9 mouse cellular contexts compared by ENCODE assay signal in the genomic region with DNA sequence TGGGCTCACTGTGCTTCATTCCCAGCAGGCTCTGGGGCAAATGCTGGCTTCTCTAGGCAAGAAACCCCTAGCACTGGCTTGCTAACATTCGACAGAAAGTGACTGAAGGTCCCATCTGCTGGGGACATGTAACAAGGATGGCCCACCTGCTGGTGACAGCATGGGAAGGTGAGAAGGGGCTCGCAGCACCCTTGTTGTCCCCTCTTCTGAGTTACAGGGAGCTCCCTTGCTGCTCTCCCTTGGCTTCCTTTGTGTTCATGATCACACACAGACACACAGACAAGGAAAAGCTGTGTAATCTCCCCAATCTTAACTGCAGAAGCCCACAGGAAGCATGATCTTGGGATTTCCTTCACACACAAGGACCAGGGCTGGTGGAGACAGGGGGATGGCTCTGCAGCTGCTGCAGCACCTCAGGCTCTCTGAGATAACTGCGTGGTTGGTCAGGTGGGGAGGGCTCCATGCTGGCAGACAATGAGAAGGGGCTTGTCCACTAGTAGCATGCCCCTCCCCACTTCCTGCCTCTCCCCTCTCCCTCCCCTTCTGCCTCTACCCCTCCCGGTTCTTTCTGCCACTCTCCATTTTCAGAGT.
A peak's percentile ranks its signal among the peaks of the same experiment; 100 is the strongest.
DNase-seq lines count a peak whose midpoint lies in the region; ATAC-seq and TF ChIP-seq lines count a peak whose summit lies in the region.
"Had no signal": no experiment of that assay in that cellular context is flagged by ENCODE, and none has a peak within 500 bp of the region (broad histone marks: within the 10 kb centered on the region; RNA-seq: fewer than 3 reads in every experiment).

No protein-coding gene starts in this region.

- no peaks in the 10 kb centered on the region for H3K9me3 ChIP-seq in heart, embryonic 13.5 days
- no peaks in the 10 kb centered on the region for H3K9me3 ChIP-seq in liver, embryonic 11.5 days (ENCODE audit: control insufficient read depth, low read length)
- H3K9me3 ChIP-seq in forebrain, embryonic 16.5 days (ENCODE audit: control insufficient read depth, low read length), result no peaks in the 10 kb centered on the region
- H3K9me3 ChIP-seq: limb, embryonic 12.5 days had no signal

- peak overlapping the region; percentile 81 for H3K27ac ChIP-seq in heart, embryonic 13.5 days (replicated peaks)
- H3K27ac ChIP-seq in testis, adult 2 months (ENCODE audit: control insufficient read depth, insufficient read depth, low read depth, low read length), result no peak overlapping the region
- peak overlapping the region; percentile 97 for H3K27ac ChIP-seq in liver, embryonic 11.5 days (ENCODE audit: low read depth, low read length)
- no peak overlapping the region for H3K27ac ChIP-seq in forebrain, embryonic 16.5 days (ENCODE audit: low read length)
- H3K27ac ChIP-seq: limb, embryonic 12.5 days had no signal

- H3K4me2 ChIP-seq in heart, embryonic 13.5 days, result 0 out of 2 replicates have a peak overlapping the region, but pooled peaks have one; percentile 7
- peak overlapping the region; percentile 45 for H3K4me2 ChIP-seq in liver, embryonic 11.5 days
- no peak overlapping the region for H3K4me2 ChIP-seq in forebrain, embryonic 16.5 days (ENCODE audit: low read length)
- H3K4me2 ChIP-seq: limb, embryonic 12.5 days had no signal

- H3K4me1 ChIP-seq in heart, embryonic 13.5 days, result peaks cover 21% of the 10 kb centered on the region
- H3K4me1 ChIP-seq in testis, adult 2 months (ENCODE audit: control insufficient read depth, insufficient read depth, low read length), result 0 out of 2 replicates have a peak, but pooled peaks cover 6% of the 10 kb centered on the region
- peaks cover 23% of the 10 kb centered on the region for H3K4me1 ChIP-seq in liver, embryonic 11.5 days (replicated peaks; ENCODE audit: control insufficient read depth, insufficient read depth, low read length)
- no peaks in the 10 kb centered on the region for H3K4me1 ChIP-seq in forebrain, embryonic 16.5 days (replicated peaks; ENCODE audit: control insufficient read depth, insufficient read depth, low read length)
- H3K4me1 ChIP-seq: limb, embryonic 12.5 days had no signal

- no peak for TF ChIP-seq POLR2A in testis, adult 2 months (IDR thresholded peaks at IDR 0.05; ENCODE audit: control insufficient read depth, low read depth, low read length)

- no peak overlapping the region for H3K4me3 ChIP-seq in heart, embryonic 13.5 days
- H3K4me3 ChIP-seq in testis, adult 2 months (ENCODE audit: control insufficient read depth, low read depth, low read length), result peak overlapping the region; percentile 71
- no peak overlapping the region; the same call in 1 of the 2 replicates for H3K4me3 ChIP-seq in liver, embryonic 11.5 days (ENCODE audit: low read depth, low read length)
- no peak overlapping the region for H3K4me3 ChIP-seq in forebrain, embryonic 16.5 days (replicated peaks; ENCODE audit: low read length)
- H3K4me3 ChIP-seq: limb, embryonic 12.5 days had no signal

- ATAC-seq in heart, embryonic 13.5 days (ENCODE audit: extremely low read depth, insufficient number of reproducible peaks, low FRiP score, low TSS enrichment), result no peak
- peak; percentile 48 for ATAC-seq in liver, embryonic 11.5 days (replicated peaks; ENCODE audit: low FRiP score)
- no peak for ATAC-seq in forebrain, embryonic 16.5 days

- no peak for DNase-seq in heart, adult 8-10 months (ENCODE audit: low spot score)
- DNase-seq in testis, postnatal 14 days (ENCODE audit: low spot score), result no peak
- DNase-seq in liver, embryonic 11.5 days (ENCODE audit: low spot score), result no peak
- DNase-seq in gastrocnemius, adult 18-20 months (ENCODE audit: low spot score), result no peak
- DNase-seq in layer of hippocampus, adult 9-10 months (ENCODE audit: low spot score), result no peak

- peak overlapping the region; percentile 48; the same call in 1 of the 2 replicates for H3K9ac ChIP-seq in heart, embryonic 13.5 days
- peak overlapping the region; percentile 67 for H3K9ac ChIP-seq in liver, embryonic 11.5 days (ENCODE audit: low read depth, low read length)
- no peak overlapping the region for H3K9ac ChIP-seq in forebrain, embryonic 16.5 days (replicated peaks; ENCODE audit: low read depth, low read length)
- H3K9ac ChIP-seq: limb, embryonic 12.5 days had no signal

- no peaks in the 10 kb centered on the region for H3K36me3 ChIP-seq in heart, embryonic 13.5 days
- H3K36me3 ChIP-seq in testis, adult 2 months (ENCODE audit: control insufficient read depth, insufficient read depth, low read length), result no peaks in the 10 kb centered on the region
- no peaks in the 10 kb centered on the region for H3K36me3 ChIP-seq in liver, embryonic 11.5 days (ENCODE audit: control insufficient read depth, insufficient read depth, low read length)
- H3K36me3 ChIP-seq in forebrain, embryonic 16.5 days (ENCODE audit: control insufficient read depth, insufficient read depth), result no peaks in the 10 kb centered on the region
- H3K36me3 ChIP-seq: limb, embryonic 12.5 days had no signal

- TF ChIP-seq CTCF in testis, adult 2 months (IDR thresholded peaks at IDR 0.05; ENCODE audit: control insufficient read depth, insufficient read depth, insufficient replicate concordance, low read depth, low read length), result no peak

- peaks cover 2% of the 10 kb centered on the region; the same call in 1 of the 2 replicates for H3K27me3 ChIP-seq in heart, embryonic 13.5 days (replicated peaks)
- no peaks in the 10 kb centered on the region for H3K27me3 ChIP-seq in testis, adult 2 months (ENCODE audit: control insufficient read depth, insufficient read depth, low read length)
- H3K27me3 ChIP-seq in liver, embryonic 11.5 days (replicated peaks; ENCODE audit: control insufficient read depth, insufficient read depth, low read length), result no peaks in the 10 kb centered on the region
- no peaks in the 10 kb centered on the region for H3K27me3 ChIP-seq in forebrain, embryonic 16.5 days (replicated peaks; ENCODE audit: control insufficient read depth, insufficient read depth, low read length)

- 31% methylated on average over 4 of the region's 4 CpGs for WGBS in heart, embryonic 13.5 days
- WGBS in liver, embryonic 11.5 days, result 19% methylated on average over 4 of the region's 4 CpGs
- 44% methylated on average over 4 of the region's 4 CpGs for WGBS in forebrain, embryonic 16.5 days

Comparison
In these comparisons a context has a peak if more than half of its experiments do, and no peak if none do; other contexts are left out.
1. H3K27ac ChIP-seq: peak in heart, embryonic 13.5 days (single experiment) and liver, embryonic 11.5 days (single experiment); none in testis, adult 2 months (single experiment) and forebrain, embryonic 16.5 days (single experiment).